Mouse (Mus musculus) v-Abl transformed pro-B cells (cell line): ENCODE results near the gene Itm2b.

ENCODE experiments used
- in situ Hi-C, 2 experiments: fragments of 400-800 bp; cut with MboI; formaldehyde crosslinking; loops; one replicate each; pipeline ENCODE4 v1.15.1; 2025; ENCODE audit not compliant: unreplicated experiment in 2 of 2

Itm2b gene

DNA sequence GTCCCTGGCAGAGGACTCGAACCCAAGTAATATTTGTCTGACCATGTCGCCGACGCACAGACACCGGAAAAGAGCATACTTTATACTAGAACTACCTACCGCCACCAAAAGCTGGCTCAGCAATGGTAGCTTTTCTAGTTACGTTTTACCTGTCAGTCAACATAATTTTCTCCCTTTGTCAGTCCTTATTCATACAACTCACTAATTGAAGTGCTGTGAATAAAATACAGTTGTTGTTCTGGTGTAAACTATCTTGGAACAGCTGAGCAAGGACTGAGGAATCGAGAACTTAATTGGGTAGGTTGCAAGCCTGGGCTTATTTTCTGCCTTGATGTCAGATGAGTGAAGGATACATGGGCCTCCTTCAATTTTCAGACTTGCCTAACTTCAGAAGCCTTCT lies 58.6 kb downstream of the Itm2b start:
- in situ Hi-C loops: loop anchor here in 1 of 2 experiments (5.0 kb wide), 1 partner anchor 56 kb away; no protein-coding TSS in a partner anchor

GRCm38 (mm10) chr14:73325456-73326381 lies 59.4 kb downstream of the Itm2b start, which contains the start of gene Rb1:
TSS of gene Rb1 (minus strand) at chr14:73325822.
- in situ Hi-C loops: loop anchor here in 1 of 2 experiments (5.0 kb wide), 1 partner anchor 57 kb away; no protein-coding TSS in a partner anchor

GRCm38 (mm10) chr14:73324634-73325455 lies 60.2 kb downstream of the Itm2b start:
- in situ Hi-C loops: loop anchor here (5.0 to 25.0 kb wide), 3 partner anchors 57 to 763 kb away; no protein-coding TSS in a partner anchor

GRCm38 (mm10) chr14:73323965-73324364 lies 61.1 kb downstream of the Itm2b start:
- in situ Hi-C loops: loop anchor here (25.0 kb wide), 2 partner anchors 737 to 762 kb away; no protein-coding TSS in a partner anchor

- in situ Hi-C loops: loop anchor here (25.0 kb wide), 2 partner anchors 735 to 760 kb away; no protein-coding TSS in a partner anchor
Measured at GRCm38 (mm10) chr14:73322142-73322541, 62.9 kb downstream of the Itm2b start.

DNA sequence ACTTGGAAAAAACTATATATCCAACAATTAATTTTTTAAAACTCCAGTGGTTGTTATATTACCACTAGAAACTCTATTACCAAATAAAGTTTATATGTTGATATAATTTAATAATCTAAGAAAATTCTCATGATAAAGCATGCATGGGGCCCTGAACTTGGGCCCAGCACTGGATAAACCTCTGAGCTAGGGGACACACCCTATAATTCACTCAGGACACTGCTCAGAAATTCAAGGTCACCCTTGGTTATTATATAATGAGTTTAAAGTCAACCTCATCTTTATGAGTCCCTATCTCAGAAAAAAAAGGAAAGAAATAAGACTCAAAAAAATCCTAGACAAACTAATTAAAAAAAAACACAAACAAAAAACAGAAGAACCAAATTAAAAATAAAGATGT lies 68.2 kb downstream of the Itm2b start:
- in situ Hi-C loops: loop anchor here (25.0 kb wide), 2 partner anchors 730 to 755 kb away; no protein-coding TSS in a partner anchor

DNA sequence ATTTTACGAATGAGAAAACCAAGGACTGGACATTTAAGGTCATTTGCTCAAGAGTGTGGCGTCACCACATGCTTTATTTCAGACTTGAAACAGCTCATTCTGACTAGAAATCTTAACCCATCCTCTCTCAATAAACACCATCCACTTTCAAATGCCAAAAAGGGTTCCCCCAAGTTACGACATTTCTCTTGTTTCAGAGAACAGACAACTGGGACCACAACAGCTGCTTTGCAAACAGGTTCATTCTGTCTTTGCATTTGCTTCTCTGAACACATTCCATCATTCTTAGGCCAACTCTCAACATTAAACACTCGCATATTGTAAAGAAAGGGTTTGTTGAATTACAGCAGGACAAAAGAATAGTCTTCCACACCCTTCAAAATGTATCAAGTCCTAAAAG lies 71.2 kb downstream of the Itm2b start:
- in situ Hi-C loops: loop anchor here (25.0 kb wide), 2 partner anchors 727 to 752 kb away; no protein-coding TSS in a partner anchor

DNA sequence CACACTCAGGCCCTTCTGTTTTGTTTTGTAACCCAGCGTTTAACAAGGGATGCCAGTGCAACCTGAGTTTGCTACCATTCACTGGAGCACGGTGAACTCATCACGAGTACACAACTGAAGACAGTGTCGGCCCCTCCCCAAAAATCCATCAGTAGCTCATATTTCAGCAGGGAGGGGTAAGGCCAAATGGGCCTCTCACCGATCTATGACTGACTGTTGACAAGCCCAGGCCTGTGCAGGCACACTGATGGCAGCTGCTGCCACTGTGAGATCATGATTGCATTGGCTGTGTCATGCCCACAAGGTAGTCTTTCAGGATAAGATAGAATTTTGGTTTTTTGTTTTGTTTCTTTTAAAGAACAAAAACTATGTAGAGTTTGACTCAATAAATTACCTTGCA lies 71.7 kb downstream of the Itm2b start:
- in situ Hi-C loops: loop anchor here (25.0 kb wide), 2 partner anchors 726 to 751 kb away; no protein-coding TSS in a partner anchor

DNA sequence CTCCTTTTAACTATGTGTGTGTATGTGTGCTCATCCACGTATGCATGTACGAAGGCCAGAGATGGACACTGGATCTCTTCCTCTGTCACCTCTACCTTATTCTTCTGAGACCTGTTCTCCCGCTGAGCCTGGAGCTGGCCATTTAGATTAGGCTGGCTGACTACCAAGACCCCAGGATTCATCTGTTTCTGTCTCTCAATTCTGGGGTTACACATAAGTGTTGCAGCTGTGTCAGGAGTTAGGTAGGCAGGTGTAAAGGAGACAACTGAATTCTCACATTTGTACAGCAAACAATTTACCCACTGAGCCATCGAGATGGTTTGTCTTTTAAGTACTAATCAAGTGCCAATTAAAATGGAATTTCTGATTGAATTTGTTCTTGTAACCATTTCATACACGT lies 72.2 kb downstream of the Itm2b start:
- in situ Hi-C loops: loop anchor here (25.0 kb wide), 2 partner anchors 726 to 751 kb away; no protein-coding TSS in a partner anchor
